Mouse (Mus musculus) bone marrow, adult 2 months (tissue): ENCODE measurements around the gene Nceh1. TPM values are rescaled to one million over a fixed set of nuclear protein-coding genes. Genes with fewer than 3 reads are reported as not detected.
"Not testable (repeated sequence)": the region's sequence is repeated elsewhere in the genome, so short reads cannot be mapped to it uniquely, and the experiment has no call there.

Experiments
- H3K27ac ChIP-seq: fragments of 200-500 bp; 2 replicates; pipeline ENCODE4 v1.5.1; 2012; ENCODE audit warnings: low read depth, mild to moderate bottlenecking, control low read depth, inconsistent platforms, low read length; ENCODE audit not compliant: control insufficient read depth, poor library complexity, insufficient read depth
- H3K4me1 ChIP-seq: fragments of 200-500 bp; 2 replicates; pipeline ENCODE4 v1.6.1; 2011; ENCODE audit warnings: low read length; ENCODE audit not compliant: control insufficient read depth, insufficient read depth
- H3K4me3 ChIP-seq: fragments of 200-500 bp; replicated peaks from 2 replicates; pipeline ENCODE3; 2011; ENCODE audit warnings: mild to moderate bottlenecking, low read depth, low read length, control low read depth; ENCODE audit not compliant: control insufficient read depth
- CTCF ChIP-seq: fragments of 200-500 bp; IDR thresholded peaks from 2 replicates; pipeline ENCODE4 v1.5.1; 2011; ENCODE audit warnings: low read length, control low read depth; ENCODE audit not compliant: control insufficient read depth, insufficient read depth
- POLR2A ChIP-seq: fragments of 200-500 bp; IDR thresholded peaks from 2 replicates; pipeline ENCODE4 v1.6.1; 2011; ENCODE audit warnings: low read depth, mild to moderate bottlenecking, control low read depth, low read length, borderline replicate concordance; ENCODE audit not compliant: control insufficient read depth
- WGBS: fragments of 180-500 bp; shearing (Covaris S2); methylation state at CpG from one replicate; pipeline ENCODE4 v1.1.7; 2018; 5-methylcytosine and 5-hydroxymethylcytosine counted together
- polyA plus RNA-seq: library from polyadenylated mRNA; stranded (reverse); fragments of >200 nt; gene quantifications from 2 replicates; pipeline ENCODE4 v1.2.4, GENCODE M21; 2011; ENCODE audit warnings: low replicate concordance; ENCODE audit not compliant: missing spikeins, insufficient read depth, insufficient read length

Gene Nceh1
- polyA plus RNA-seq, 1 experiment: 7.1 TPM

DNA sequence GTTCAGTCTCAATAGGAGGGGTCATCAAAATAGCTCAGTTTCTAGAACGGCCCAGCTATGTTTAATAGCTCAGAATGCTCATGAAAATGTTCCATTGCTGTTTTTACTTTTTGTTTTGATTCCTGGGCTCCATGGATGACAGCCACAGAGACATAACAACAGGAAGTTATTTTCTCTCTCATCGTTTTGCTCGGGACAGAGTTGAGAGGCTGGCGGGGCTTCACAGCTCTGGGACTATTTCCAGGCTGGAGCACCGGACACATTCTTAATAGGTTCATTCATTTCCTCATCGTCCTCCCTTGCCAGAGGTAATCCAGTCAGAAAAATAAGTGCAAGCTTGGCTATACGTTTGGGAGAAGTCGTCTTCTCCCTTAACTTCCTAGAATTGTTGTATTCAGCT, 106.1 kb downstream of the Nceh1 start:
- no peak overlapping the region for H3K27ac ChIP-seq
- TF ChIP-seq POLR2A (no peak), CTCF (no peak)
- no peaks in the 10 kb centered on the region for H3K4me1 ChIP-seq
- 30% methylated on average over 8 of the region's 8 CpGs for WGBS
- H3K4me3 ChIP-seq: no peak overlapping the region

GRCm38 (mm10) chr3:27290285-27290684, 107.5 kb downstream of the Nceh1 start:
- no peak overlapping the region for H3K27ac ChIP-seq
- TF ChIP-seq POLR2A (no peak), CTCF (no peak)
- H3K4me3 ChIP-seq: no peak overlapping the region
- 86% methylated on average over 5 of the region's 5 CpGs for WGBS
- no peaks in the 10 kb centered on the region for H3K4me1 ChIP-seq

GRCm38 (mm10) chr3:27290945-27291344, 108.2 kb downstream of the Nceh1 start:
- not testable (repeated sequence) for H3K27ac ChIP-seq, H3K4me1 ChIP-seq
- peak overlapping the region; percentile 26 for H3K4me3 ChIP-seq
- WGBS: 37% methylated on average over 5 of the region's 5 CpGs

GRCm38 (mm10) chr3:27291411-27291810, 108.6 kb downstream of the Nceh1 start:
- 29% methylated on average over 4 of the region's 4 CpGs for WGBS
- not testable (repeated sequence) for H3K4me1 ChIP-seq, H3K27ac ChIP-seq, H3K4me3 ChIP-seq

DNA sequence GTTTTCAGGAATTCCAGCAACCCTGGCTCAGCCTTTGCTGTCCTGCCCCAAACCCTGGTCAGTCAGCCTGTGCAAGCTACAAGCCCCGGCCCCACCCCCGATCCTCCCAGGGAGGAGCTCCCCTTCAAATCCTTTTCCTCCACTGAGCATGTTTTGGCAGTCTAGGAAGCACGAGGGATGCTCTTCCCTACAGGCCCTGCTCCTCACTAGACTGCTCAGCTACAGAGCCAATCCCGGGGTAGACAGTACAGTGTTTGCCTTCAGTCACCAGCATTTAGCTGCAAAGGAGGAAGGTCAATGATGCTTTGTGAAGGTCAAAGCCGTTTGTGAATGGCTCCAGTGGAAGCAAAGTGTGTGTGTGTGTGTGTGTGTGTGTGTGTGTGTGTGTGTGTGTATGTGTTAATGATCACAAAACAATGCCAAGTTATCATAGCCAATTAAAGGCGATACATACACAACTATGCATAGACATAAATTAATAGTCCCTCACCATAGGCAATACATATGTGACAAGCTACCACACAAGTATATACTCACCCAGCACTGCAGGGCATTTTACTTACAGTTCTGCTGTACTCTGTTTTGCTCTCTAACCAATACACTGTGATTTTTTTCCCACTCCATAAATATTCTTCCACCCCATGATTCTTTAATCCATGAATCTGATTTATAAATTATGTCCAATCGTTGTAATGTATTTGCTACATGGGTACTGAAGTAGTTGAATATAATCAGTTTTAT, 111.0 kb downstream of the Nceh1 start:
- WGBS: 75% methylated on average over 7 of the region's 7 CpGs
- H3K4me1 ChIP-seq: no peaks in the 10 kb centered on the region

GRCm38 (mm10) chr3:27300451-27300850, 117.7 kb downstream of the Nceh1 start:
- Histone ChIP-seq H3K4me3 (no peak overlapping the region), H3K27ac (no peak overlapping the region), H3K4me1 (peaks cover 2% of the 10 kb centered on the region)
- no peak for TF ChIP-seq POLR2A
- TF ChIP-seq CTCF: no peak
- WGBS: 90% methylated on average over 4 of the region's 4 CpGs

More for the DNA sequence above, 111.0 kb downstream of the Nceh1 start:
- no peak overlapping the region for H3K27ac ChIP-seq
- TF ChIP-seq CTCF: no peak
- no peak for TF ChIP-seq POLR2A
- no peak overlapping the region for H3K4me3 ChIP-seq

DNA sequence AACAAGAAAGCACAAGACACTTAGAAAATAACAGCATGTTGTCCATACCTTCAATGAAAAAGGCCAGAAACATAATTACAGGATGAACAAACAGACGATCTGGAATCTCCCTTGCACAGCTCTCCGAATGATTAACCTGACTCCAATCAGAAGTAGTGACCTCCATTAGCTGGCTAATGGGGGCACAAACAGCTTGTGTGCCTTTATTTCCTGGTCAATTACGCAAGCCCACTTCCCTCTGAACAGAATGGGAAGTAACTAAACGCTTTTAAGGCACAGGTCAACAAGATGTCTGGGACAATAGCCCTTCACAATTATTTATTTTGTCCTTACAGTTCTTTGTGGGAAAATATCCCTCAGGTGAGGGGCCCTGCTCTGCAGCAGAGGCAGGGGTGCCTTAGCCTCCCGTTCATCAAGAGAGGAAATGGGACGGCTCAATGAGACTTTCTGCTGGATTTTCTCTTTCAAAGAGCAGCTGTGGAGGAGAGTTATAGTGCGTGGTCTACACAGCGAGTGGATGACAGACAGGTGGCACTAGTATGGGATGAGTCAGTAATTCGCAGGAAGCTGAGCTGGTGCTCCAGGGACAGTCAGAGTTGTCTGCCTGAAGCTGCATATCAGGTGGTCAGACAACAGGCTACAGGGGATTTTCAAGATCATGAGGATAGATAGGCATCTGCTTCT, 119.7 kb downstream of the Nceh1 start:
- H3K27ac ChIP-seq: no peak overlapping the region; the same call in 1 of the 2 replicates
- H3K4me3 ChIP-seq: no peak overlapping the region
- TF ChIP-seq CTCF (no peak), POLR2A (no peak)
- 28% methylated on average over 9 of the region's 9 CpGs for WGBS
- peaks cover 2% of the 10 kb centered on the region for H3K4me1 ChIP-seq

DNA sequence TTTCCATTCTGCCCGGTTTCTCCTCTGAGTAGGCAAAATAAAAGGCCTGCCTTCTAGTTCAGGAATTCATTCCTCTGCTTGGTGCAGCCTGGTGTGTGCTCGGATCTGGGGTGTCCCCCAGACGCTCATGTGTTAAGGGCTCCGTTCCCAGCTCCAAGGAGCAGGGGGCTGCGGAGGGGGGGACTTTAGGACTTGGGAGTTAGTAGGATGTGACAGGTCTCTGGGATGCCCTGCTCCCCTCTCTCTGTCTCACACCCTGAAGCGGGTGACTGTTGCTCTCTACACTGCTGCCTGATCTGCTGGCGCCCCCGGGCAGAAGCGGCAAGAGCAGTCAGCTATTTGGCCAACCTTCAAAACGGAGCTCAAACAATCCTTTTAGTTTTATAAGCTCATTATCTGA, 124.0 kb downstream of the Nceh1 start:
- Histone ChIP-seq H3K4me3 (no peak overlapping the region), H3K27ac (no peak overlapping the region), H3K4me1 (peaks cover 2% of the 10 kb centered on the region)
- TF ChIP-seq CTCF (no peak), POLR2A (no peak)
- 87% methylated on average over 10 of the region's 10 CpGs for WGBS

DNA sequence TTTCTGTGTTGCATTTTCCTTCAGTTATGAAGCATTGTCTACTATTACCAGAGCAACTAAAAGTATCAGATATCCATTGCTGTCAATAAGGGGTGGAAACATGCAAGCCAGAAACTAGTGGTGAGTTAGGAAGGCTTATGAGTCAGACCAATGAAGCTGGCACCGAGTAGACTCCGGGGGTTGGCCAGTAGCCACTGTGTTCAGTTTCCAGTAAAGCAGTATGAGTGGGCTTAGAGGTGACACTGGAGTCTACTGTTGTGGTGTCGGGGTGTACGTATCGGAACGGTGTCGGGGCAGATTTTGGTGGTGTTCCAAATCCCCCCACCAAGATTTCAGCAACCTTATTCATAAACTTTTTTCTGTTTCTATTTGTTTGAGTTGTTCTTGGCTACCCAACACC, 128.2 kb downstream of the Nceh1 start:
- TF ChIP-seq CTCF (no peak), POLR2A (no peak)
- 86% methylated on average over 7 of the region's 7 CpGs for WGBS
- no peak overlapping the region for H3K27ac ChIP-seq
- H3K4me3 ChIP-seq: no peak overlapping the region
- H3K4me1 ChIP-seq: no peaks in the 10 kb centered on the region
